Mouse (Mus musculus): ENCODE measurements around the gene Coq5.
A peak's percentile ranks its signal among the peaks of the same experiment; 100 is the strongest.
"Not testable (repeated sequence)": the region's sequence is repeated elsewhere in the genome, so short reads cannot be mapped to it uniquely, and the experiment has no call there.

Coq5 gene

DNA sequence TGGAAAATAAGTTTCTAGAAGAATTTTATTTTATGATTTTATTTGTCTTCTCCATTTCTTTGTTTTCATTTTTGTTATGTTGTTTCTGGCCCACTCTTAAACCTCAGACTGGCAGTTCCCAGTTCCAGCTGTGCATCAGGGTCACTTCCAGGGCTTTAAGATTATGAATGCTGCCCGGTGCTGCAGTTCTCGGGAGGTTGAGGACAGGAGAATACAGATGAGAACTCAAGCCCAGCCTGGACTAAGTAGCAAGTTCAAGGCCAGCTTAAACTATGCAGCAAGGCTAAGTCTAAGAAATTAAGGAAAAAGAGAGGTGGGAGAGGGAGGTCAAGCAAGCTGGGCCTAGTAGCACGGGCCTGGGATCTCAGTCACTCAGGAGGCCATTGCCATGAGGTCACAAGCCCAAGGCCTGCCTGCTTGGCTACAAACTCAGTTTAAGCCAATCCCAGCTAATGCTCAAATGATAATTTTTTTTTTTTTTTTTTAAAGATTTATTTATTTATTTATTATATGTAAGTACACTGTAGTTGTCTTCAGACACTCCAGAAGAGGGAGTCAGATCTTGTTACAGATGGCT, 11.9 kb upstream of the Coq5 start:
- DNase-seq: no peak

GRCm38 (mm10) chr5:115268266-115268665, 11.2 kb upstream of the Coq5 start:
- no peak for DNase-seq

- DNase-seq: no peak
These were observed 9.5 kb upstream of the Coq5 start for GRCm38 (mm10) chr5:115269969-115270368.

DNA sequence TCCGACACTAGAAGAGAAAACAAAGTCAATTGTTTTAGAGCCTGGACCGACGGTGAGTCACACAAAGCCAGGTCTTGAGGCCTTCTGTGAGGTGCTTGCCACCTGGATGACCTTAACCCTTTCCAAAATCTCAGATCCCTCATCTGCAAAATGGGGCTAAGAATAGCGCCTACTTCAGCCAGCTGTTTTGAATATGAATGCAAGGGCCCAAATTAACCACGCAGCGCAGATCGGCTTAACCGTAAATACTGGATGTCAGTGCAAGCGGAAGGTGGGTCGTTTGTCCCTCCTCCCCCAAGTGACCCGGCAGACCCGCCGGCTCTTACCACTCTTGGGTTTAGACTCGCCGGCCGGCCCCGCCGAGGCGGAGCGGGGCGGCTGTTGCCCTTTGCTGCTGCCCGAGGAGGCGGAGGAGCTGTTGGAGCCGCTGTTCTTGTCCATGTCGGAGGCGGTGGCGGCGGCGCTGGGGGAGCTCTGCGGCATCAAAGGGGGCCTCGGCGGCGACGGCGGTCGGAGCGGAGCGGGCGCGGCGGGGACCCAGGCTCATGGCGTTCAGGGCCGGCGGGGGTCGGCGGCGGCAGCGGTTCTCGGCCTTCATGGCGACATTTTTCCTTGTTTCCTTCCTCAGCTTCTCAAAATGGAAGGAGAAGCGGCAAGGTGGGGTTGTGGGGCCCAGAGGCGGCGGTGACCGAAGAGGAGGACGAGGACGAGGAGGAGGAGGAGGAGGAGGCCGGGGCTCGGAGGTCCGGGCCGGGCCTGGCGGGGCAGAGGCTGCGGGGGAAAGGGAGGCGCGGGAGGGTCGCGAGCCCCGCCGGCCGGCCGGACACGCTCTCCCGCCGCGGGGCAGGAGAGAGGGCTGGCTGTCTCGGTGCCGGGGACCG, 7.3 kb upstream of the Coq5 start:
- peak; percentile 71 for DNase-seq

GRCm38 (mm10) chr5:115272812-115273548, 6.5 kb upstream of the Coq5 start, which contains the start of gene Rnf10:
TSS of gene Rnf10 (minus strand) at chr5:115272898.
- DNase-seq: peak; percentile 97

DNA sequence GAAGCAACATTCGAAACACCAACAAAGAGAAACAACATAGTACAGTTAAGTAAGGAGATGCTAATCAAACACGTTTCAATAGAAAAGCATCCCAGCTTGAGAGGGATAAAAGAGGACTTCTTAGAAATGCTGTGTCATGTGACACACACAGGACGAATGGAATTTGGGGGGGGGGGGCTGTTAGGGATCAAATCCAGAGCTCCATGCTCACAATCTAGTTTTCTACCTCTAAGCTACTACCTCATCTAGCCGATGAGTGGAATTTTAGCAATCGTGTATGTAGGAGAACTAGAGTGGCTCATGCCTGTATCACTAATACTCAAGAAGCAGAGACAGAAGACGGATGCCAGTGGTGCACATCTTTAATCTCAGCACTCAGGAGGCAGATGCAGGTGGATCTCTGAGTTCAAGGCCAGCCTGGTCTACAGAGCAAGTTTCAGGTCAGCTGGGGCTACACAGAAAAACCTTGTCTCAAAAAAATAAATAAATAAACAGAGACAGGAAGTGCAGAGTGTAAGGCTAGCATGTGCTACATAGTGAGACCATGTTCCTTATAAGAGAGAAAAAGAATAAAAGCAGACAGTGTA, 5.8 kb upstream of the Coq5 start:
- DNase-seq: no peak

- DNase-seq: no peak
These were observed 5.1 kb upstream of the Coq5 start for GRCm38 (mm10) chr5:115274353-115274752.

DNA sequence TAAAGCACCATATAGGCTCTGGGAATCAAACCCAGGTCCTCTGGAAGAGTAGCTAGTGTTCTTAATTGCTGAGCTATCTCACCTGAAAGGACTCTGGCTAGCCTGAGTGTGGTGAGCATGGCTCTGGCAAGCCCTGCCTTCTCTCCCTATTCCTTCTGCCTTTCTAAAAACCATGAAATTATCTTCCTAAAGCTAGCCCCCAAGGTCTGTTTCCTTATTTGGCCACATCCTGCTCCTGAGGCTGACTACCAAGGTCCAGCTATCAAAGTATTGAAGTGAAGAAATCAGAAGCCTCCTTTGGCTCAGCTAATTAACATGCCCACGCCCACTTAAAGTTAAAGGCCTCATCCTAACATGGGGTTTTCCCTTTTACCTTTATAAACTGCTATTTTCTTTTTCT, 4.7 kb upstream of the Coq5 start:
- DNase-seq: no peak

DNA sequence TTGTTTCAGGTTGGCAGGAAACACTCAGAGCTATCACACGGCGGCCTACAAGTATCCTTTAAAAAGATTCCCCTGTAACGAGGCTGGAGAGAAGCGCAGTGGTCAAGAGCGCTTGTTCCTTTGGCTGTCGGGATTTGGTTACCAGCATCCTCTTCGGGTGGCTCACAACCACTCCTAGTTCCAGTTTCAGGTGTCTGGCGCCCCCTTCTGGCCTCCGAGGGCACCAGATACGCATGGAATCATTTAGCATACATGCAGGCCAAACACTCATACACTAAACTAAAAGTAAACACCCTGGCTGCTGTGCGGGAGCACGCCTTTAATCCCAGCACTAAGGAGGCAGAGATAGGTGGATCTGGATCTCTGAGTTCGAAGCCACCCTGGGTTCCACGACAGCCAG, 3.5 kb upstream of the Coq5 start:
- DNase-seq: peak; percentile 52

- DNase-seq: no peak
These were observed 1.4 kb upstream of the Coq5 start for GRCm38 (mm10) chr5:115278053-115278452.

DNA sequence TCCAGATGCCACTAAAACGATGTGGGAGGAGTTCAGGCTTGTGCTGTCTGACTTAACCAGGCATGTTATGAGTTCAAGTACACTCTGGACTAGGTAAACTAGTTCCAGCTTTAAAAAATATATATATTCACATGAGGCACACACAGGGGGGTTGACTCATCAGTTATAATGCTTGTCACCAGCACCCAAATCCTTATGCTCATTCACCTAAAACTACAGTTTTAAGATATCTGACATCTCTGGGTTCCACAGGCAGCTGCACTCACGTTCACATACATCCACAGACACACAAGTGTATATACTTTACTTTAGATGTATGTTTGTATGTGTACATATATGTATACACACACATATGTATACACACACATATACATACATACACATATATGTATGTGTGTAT, 681 bp upstream of the Coq5 start:
- no peak for DNase-seq

GRCm38 (mm10) chr5:115280050-115280687, 703 bp downstream of the Coq5 start:
- peak; percentile 40 for DNase-seq

DNA sequence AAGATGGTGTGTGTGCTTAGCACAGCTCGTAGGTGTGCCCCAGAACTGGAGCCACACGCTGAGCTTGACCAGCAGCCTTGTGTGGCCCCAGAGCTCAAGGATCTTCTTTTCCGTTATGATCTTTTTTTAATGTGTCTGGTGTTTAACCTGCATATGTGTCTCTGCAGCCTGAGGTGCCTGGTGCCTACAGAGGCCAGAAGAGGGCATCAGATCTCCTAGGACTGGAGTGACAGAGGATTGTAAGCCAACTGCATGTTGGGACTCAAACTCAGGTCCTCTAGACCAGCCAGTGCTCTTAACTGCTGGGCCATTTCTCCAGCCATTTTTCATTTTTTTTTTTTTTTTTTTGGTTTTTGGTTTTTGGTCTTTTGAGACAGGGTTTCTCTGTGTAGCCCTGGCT, 5.3 kb downstream of the Coq5 start:
- no peak for DNase-seq

DNA sequence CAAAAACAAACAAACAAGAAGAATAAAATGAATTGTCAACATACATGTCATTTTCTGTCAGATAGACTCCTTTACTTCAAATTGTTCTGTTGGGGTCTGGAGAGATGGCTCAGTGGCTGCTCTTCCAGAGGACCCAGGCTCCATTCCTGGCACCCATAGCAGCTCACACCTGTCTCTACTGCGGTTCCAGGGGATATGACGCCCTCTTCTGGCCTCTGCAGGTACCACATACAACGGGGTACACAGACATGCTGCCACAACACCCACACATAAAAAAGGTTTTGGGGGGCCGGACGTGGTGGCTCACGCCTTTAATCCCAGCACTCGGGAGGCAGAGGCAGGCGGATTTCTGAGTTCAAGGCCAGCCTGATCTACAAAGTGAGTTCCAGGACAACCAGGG, 14.7 kb downstream of the Coq5 start:
- no peak for DNase-seq

DNA sequence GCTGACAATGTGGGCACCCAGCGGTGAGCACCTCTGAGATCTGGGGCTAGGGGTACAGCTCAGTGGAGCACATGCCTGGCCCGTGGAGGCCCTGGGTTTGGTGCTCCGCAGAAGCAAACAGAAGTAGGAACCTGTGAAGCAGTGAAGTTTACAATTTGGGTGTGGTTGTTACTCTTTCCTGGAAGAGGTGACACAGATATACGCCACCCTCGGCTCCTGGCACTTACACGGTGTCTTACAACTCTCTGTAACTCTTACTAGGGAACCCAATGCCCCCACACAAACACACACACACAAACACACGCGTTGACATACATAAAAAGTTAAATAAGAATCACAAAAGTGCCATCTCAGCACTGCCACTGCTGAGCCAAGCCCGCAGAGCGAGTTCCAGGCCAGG, 16.9 kb downstream of the Coq5 start:
- DNase-seq: no peak

GRCm38 (mm10) chr5:115300035-115300744, 20.7 kb downstream of the Coq5 start:
- peak; percentile 83 for DNase-seq

GRCm38 (mm10) chr5:115300792-115301614, 21.5 kb downstream of the Coq5 start, which contains the start of gene Dynll1:
TSS of gene Dynll1 (minus strand) at chr5:115300999.
- DNase-seq: peak; percentile 100

GRCm38 (mm10) chr5:115301615-115302014, 22.1 kb downstream of the Coq5 start:
- no peak for DNase-seq

GRCm38 (mm10) chr5:115302190-115302589, 22.7 kb downstream of the Coq5 start:
- not testable (repeated sequence) for DNase-seq

GRCm38 (mm10) chr5:115312354-115312753, 32.9 kb downstream of the Coq5 start:
- no peak for DNase-seq

Measured in kidney, postnatal 10 days (tissue).